Mouse (Mus musculus): ENCODE results near the gene Ctxn1.

Gene Ctxn1

GRCm38 (mm10) chr8:4250306-4250970 lies 8.6 kb downstream of the Ctxn1 start:
- DNase-seq: peak; percentile 93 to 95

- DNase-seq: no peak
These were observed 9.9 kb downstream of the Ctxn1 start for GRCm38 (mm10) chr8:4249213-4249612.

- DNase-seq: no peak
These were observed 11.0 kb downstream of the Ctxn1 start, which contains the start of gene Tgfbr3l for GRCm38 (mm10) chr8:4247951-4248540. Gene Tgfbr3l (plus strand): TSS chr8:4248214.

GRCm38 (mm10) chr8:4247241-4247640 lies 11.8 kb downstream of the Ctxn1 start:
- no peak for DNase-seq

- peak in 1 of 2 experiments; percentile 50 for DNase-seq
These were observed 13.3 kb downstream of the Ctxn1 start for GRCm38 (mm10) chr8:4245737-4246136.

GRCm38 (mm10) chr8:4245061-4245460 lies 14.0 kb downstream of the Ctxn1 start:
- no peak for DNase-seq

- DNase-seq: no peak
These were observed 19.7 kb downstream of the Ctxn1 start for GRCm38 (mm10) chr8:4239193-4239890.

- peak; percentile 100 for DNase-seq
These were observed 20.5 kb downstream of the Ctxn1 start, which contains the start of the genes Map2k7 and Gm49320 for GRCm38 (mm10) chr8:4238434-4239192. Gene Map2k7 (plus strand): TSS chr8:4238740. Gene Gm49320 (plus strand): TSS chr8:4238865.

- no peak for DNase-seq
These were observed 21.1 kb downstream of the Ctxn1 start for GRCm38 (mm10) chr8:4237814-4238433.

- DNase-seq: peak in 1 of 2 experiments; percentile 4
These were observed 28.3 kb downstream of the Ctxn1 start for GRCm38 (mm10) chr8:4230612-4231351.

GRCm38 (mm10) chr8:4229784-4230183 lies 29.3 kb downstream of the Ctxn1 start:
- DNase-seq: no peak

GRCm38 (mm10) chr8:4227919-4228318 lies 31.2 kb downstream of the Ctxn1 start:
- no peak for DNase-seq

GRCm38 (mm10) chr8:4226739-4227347 lies 32.2 kb downstream of the Ctxn1 start, which contains the start of gene Lrrc8e:
Gene Lrrc8e (plus strand): TSS chr8:4226827.
- peak in 1 of 2 experiments; percentile 14 for DNase-seq

GRCm38 (mm10) chr8:4226323-4226722 lies 32.8 kb downstream of the Ctxn1 start:
- no peak for DNase-seq

- DNase-seq: no peak
These were observed 37.0 kb downstream of the Ctxn1 start for GRCm38 (mm10) chr8:4222059-4222458.

GRCm38 (mm10) chr8:4219617-4220016 lies 39.5 kb downstream of the Ctxn1 start:
- DNase-seq: no peak

- DNase-seq: peak; percentile 94 to 95
These were observed 42.1 kb downstream of the Ctxn1 start, which contains the start of gene Prr36 for GRCm38 (mm10) chr8:4216791-4217621. Gene Prr36 (minus strand): TSS chr8:4217459.

GRCm38 (mm10) chr8:4216296-4216695 lies 42.8 kb downstream of the Ctxn1 start:
- DNase-seq: peak; percentile 45 to 60

- peak; percentile 33 to 51 for DNase-seq
These were observed 44.8 kb downstream of the Ctxn1 start for GRCm38 (mm10) chr8:4214006-4214980.

All from cerebellum, postnatal 10 days (tissue).